Mouse (Mus musculus): ENCODE results near the gene Gm49486.

DNA sequence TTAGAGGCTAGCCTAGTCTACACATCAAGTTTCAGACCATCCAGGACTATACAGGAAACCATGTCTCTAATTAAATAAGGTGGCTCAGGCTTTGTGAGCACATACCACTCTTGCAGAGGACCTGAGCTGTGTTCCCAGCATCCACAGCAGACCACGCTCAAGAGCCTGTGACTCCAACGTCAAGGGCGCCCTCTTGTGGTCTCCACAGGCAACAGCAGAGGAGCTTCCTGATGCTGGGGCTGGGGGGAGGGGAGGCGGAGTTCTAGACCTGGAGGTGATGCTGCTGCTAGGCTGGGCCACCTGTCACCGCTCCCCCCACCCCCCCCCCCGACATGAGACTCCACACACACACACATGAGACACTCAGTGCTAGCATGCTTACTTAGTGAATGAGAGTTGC, 51.0 kb downstream of the Gm49486 start:
- no peak for TF ChIP-seq GATA1 (IDR thresholded peaks at IDR 0.05; ENCODE audit: borderline replicate concordance, low read length)
- no peak for TF ChIP-seq FLI1 (IDR thresholded peaks at IDR 0.05; ENCODE audit: low read length)
